Mouse (Mus musculus) hindbrain, embryonic 15.5 days (tissue): ENCODE data around the gene Prpf3. TPM values are rescaled to one million over a fixed set of nuclear protein-coding genes. Genes with fewer than 3 reads are reported as not detected.

Experiments
- ATAC-seq: fragments of 200-750 bp; cut with Nextera tagmentation; 2 replicates; pipeline ENCODE4 v1.8.0; 2017; ENCODE audit warnings: low read depth, moderate number of reproducible peaks, moderate TSS enrichment; ENCODE audit not compliant: low FRiP score
- H3K27ac ChIP-seq: fragments of 300-500 bp; sonication (generic); replicated peaks from 2 replicates; pipeline ENCODE4 v1.5.1; 2015; ENCODE audit warnings: mild to moderate bottlenecking, inconsistent platforms
- H3K27me3 ChIP-seq: fragments of 300-500 bp; sonication (generic); 2 replicates; pipeline ENCODE4 v1.6.1; 2015; ENCODE audit warnings: control low read depth, inconsistent platforms
- H3K36me3 ChIP-seq: fragments of 300-500 bp; sonication (generic); 2 replicates; pipeline ENCODE4 v1.6.1; 2015; ENCODE audit warnings: control low read depth, inconsistent platforms
- H3K4me1 ChIP-seq: fragments of 300-500 bp; sonication (generic); replicated peaks from 2 replicates; pipeline ENCODE4 v1.6.1; 2015; ENCODE audit warnings: control low read depth, inconsistent platforms
- H3K4me2 ChIP-seq: fragments of 300-500 bp; sonication (generic); 2 replicates; pipeline ENCODE4 v1.6.1; 2015; ENCODE audit warnings: moderate library complexity, mild to moderate bottlenecking, inconsistent platforms
- H3K4me3 ChIP-seq: fragments of 300-500 bp; sonication (generic); 2 replicates; pipeline ENCODE4 v1.5.1; 2015; ENCODE audit warnings: mild to moderate bottlenecking, inconsistent platforms
- H3K9ac ChIP-seq: fragments of 300-500 bp; sonication (generic); 2 replicates; pipeline ENCODE4 v1.6.1; 2015; ENCODE audit warnings: inconsistent platforms
- H3K9me3 ChIP-seq: fragments of 300-500 bp; sonication (generic); 2 replicates; pipeline ENCODE4 v1.6.1; 2016; ENCODE audit warnings: control low read depth, inconsistent platforms
- WGBS: fragments of 180-500 bp; shearing (Covaris S2); methylation state at CpG from one replicate; pipeline ENCODE4 v1.1.7; 2015; 5-methylcytosine and 5-hydroxymethylcytosine counted together
- polyA plus RNA-seq: library from polyadenylated mRNA; unstranded; fragments of >200 nt; fragmentation: Nextera tagmentation; extraction: Ambion mirVana; gene quantifications from 2 replicates; pipeline ENCODE4 v1.2.1, GENCODE M21; 2015

Gene Prpf3
- polyA plus RNA-seq, 1 experiment from 2014 or later, result 34.6 TPM

GRCm38 (mm10) chr3:95851317-95851716 lies 4.4 kb downstream of the Prpf3 start:
- H3K9ac ChIP-seq, result no peak overlapping the region
- WGBS, result 98% methylated on average over 8 of the region's 8 CpGs
- ATAC-seq, result no peak
- H3K27ac ChIP-seq, result no peak overlapping the region
- H3K9me3 ChIP-seq, result no peaks in the 10 kb centered on the region
- H3K4me3 ChIP-seq, result no peak overlapping the region
- peaks cover 12% of the 10 kb centered on the region for H3K4me1 ChIP-seq
- H3K27me3 ChIP-seq, result no peaks in the 10 kb centered on the region
- H3K36me3 ChIP-seq, result peaks cover 68% of the 10 kb centered on the region
- no peak overlapping the region for H3K4me2 ChIP-seq

- no peak for ATAC-seq
- Histone ChIP-seq H3K9ac (no peak overlapping the region), H3K36me3 (peaks cover 74% of the 10 kb centered on the region), H3K27ac (no peak overlapping the region), H3K4me3 (no peak overlapping the region), H3K27me3 (no peaks in the 10 kb centered on the region), H3K4me2 (no peak overlapping the region), H3K9me3 (no peaks in the 10 kb centered on the region), H3K4me1 (peaks cover 8% of the 10 kb centered on the region)
- WGBS, result 88% methylated on average over 4 of the region's 4 CpGs
These were observed 5.1 kb downstream of the Prpf3 start for GRCm38 (mm10) chr3:95850611-95851010.

GRCm38 (mm10) chr3:95842503-95843214 lies 13.0 kb downstream of the Prpf3 start:
- no peaks in the 10 kb centered on the region for H3K9me3 ChIP-seq
- no peaks in the 10 kb centered on the region for H3K27me3 ChIP-seq
- H3K27ac ChIP-seq, result no peak overlapping the region
- H3K4me2 ChIP-seq, result no peak overlapping the region
- ATAC-seq, result no peak
- peaks cover 83% of the 10 kb centered on the region for H3K36me3 ChIP-seq
- no peaks in the 10 kb centered on the region for H3K4me1 ChIP-seq
- H3K9ac ChIP-seq, result no peak overlapping the region
- WGBS, result 92% methylated on average over 3 of the region's 3 CpGs
- H3K4me3 ChIP-seq, result no peak overlapping the region

GRCm38 (mm10) chr3:95839250-95839649 lies 16.4 kb downstream of the Prpf3 start:
- Histone ChIP-seq H3K4me1 (no peaks in the 10 kb centered on the region), H3K27ac (no peak overlapping the region), H3K36me3 (peaks cover 78% of the 10 kb centered on the region), H3K4me2 (no peak overlapping the region), H3K4me3 (no peak overlapping the region), H3K27me3 (no peaks in the 10 kb centered on the region), H3K9me3 (no peaks in the 10 kb centered on the region), H3K9ac (no peak overlapping the region)
- 97% methylated on average over 2 of the region's 2 CpGs for WGBS
- no peak for ATAC-seq

- Histone ChIP-seq H3K9ac (no peak overlapping the region), H3K4me3 (no peak overlapping the region), H3K4me2 (no peak overlapping the region), H3K27me3 (no peaks in the 10 kb centered on the region), H3K27ac (no peak overlapping the region), H3K9me3 (no peaks in the 10 kb centered on the region), H3K36me3 (peaks cover 58% of the 10 kb centered on the region), H3K4me1 (no peaks in the 10 kb centered on the region)
- 99% methylated on average over 4 of the region's 4 CpGs for WGBS
- ATAC-seq, result no peak
These were observed 26.6 kb downstream of the Prpf3 start for GRCm38 (mm10) chr3:95829053-95829452.

- WGBS, result 63% methylated on average over 2 of the region's 2 CpGs
- peaks cover 34% of the 10 kb centered on the region for H3K36me3 ChIP-seq
- H3K4me1 ChIP-seq, result peaks cover under 1% of the 10 kb centered on the region; the same call in 1 of the 2 replicates
- H3K4me2 ChIP-seq, result no peak overlapping the region
- no peaks in the 10 kb centered on the region for H3K27me3 ChIP-seq
- ATAC-seq, result no peak
- H3K9me3 ChIP-seq, result no peaks in the 10 kb centered on the region
- no peak overlapping the region for H3K9ac ChIP-seq
- no peak overlapping the region for H3K27ac ChIP-seq
- no peak overlapping the region for H3K4me3 ChIP-seq
These were observed 29.4 kb downstream of the Prpf3 start for GRCm38 (mm10) chr3:95826275-95826674.

- Histone ChIP-seq H3K9ac (peak overlapping the region; percentile 50), H3K36me3 (no peaks in the 10 kb centered on the region), H3K9me3 (no peaks in the 10 kb centered on the region), H3K4me1 (peaks cover 33% of the 10 kb centered on the region), H3K4me2 (peak overlapping the region; percentile 68), H3K27ac (peak overlapping the region; percentile 99), H3K4me3 (peak overlapping the region; percentile 83), H3K27me3 (no peaks in the 10 kb centered on the region)
- WGBS, result 36% methylated on average over 10 of the region's 10 CpGs
- ATAC-seq, result peak; percentile 10; the same call in 1 of the 2 replicates
These were observed 35.4 kb downstream of the Prpf3 start for GRCm38 (mm10) chr3:95820046-95821010.

- H3K9ac ChIP-seq, result peak overlapping the region; percentile 50
- WGBS, result under 1% methylated on average over 49 of the region's 49 CpGs
- H3K27me3 ChIP-seq, result no peaks in the 10 kb centered on the region
- peak overlapping the region; percentile 99 for H3K27ac ChIP-seq
- H3K4me3 ChIP-seq, result peak overlapping the region; percentile 83
- H3K4me1 ChIP-seq, result peaks cover 36% of the 10 kb centered on the region
- H3K9me3 ChIP-seq, result no peaks in the 10 kb centered on the region
- ATAC-seq, result peak; percentile 96
- H3K4me2 ChIP-seq, result peak overlapping the region; percentile 68
- no peaks in the 10 kb centered on the region for H3K36me3 ChIP-seq
These were observed 36.2 kb downstream of the Prpf3 start for GRCm38 (mm10) chr3:95819351-95819985.

- Histone ChIP-seq H3K4me3 (peak within 1 kb of the TSS; percentile 83), H3K27me3 (no peaks in the 10 kb centered on the region), H3K27ac (peak within 1 kb of the TSS; percentile 99), H3K4me1 (peaks cover 36% of the 10 kb centered on the region), H3K4me2 (peak within 1 kb of the TSS; percentile 70), H3K9me3 (no peaks in the 10 kb centered on the region), H3K36me3 (no peaks in the 10 kb centered on the region), H3K9ac (peak within 1 kb of the TSS; percentile 73)
- ATAC-seq, result peak; percentile 52
- WGBS, result under 1% methylated on average over 50 of the region's 60 CpGs
These were observed 37.0 kb downstream of the Prpf3 start, which contains the start of gene Rprd2 for GRCm38 (mm10) chr3:95818571-95819288. Rprd2 (minus strand) TSS chr3:95818863.

GRCm38 (mm10) chr3:95818026-95818511 lies 37.6 kb downstream of the Prpf3 start:
- H3K4me3 ChIP-seq, result peak overlapping the region; percentile 83
- peak overlapping the region; percentile 73 for H3K9ac ChIP-seq
- no peaks in the 10 kb centered on the region for H3K9me3 ChIP-seq
- peak overlapping the region; percentile 99 for H3K27ac ChIP-seq
- ATAC-seq, result no peak
- peak overlapping the region; percentile 70 for H3K4me2 ChIP-seq
- no peaks in the 10 kb centered on the region for H3K27me3 ChIP-seq
- H3K4me1 ChIP-seq, result peaks cover 36% of the 10 kb centered on the region
- no peaks in the 10 kb centered on the region for H3K36me3 ChIP-seq
- under 1% methylated on average over 21 of the region's 21 CpGs for WGBS

- Histone ChIP-seq H3K4me1 (peaks cover 36% of the 10 kb centered on the region), H3K9me3 (no peaks in the 10 kb centered on the region), H3K27ac (no peak overlapping the region), H3K9ac (no peak overlapping the region), H3K27me3 (no peaks in the 10 kb centered on the region), H3K4me3 (peak overlapping the region; percentile 23), H3K36me3 (no peaks in the 10 kb centered on the region), H3K4me2 (peak overlapping the region; percentile 70)
- 89% methylated on average over 3 of the region's 3 CpGs for WGBS
- ATAC-seq, result no peak
These were observed 39.0 kb downstream of the Prpf3 start for GRCm38 (mm10) chr3:95816681-95817080.
